Mouse (Mus musculus) mature B cell (primary cell): ENCODE data around the gene Cxcl16.
"Not testable (repeated sequence)": the region's sequence is repeated elsewhere in the genome, so short reads cannot be mapped to it uniquely, and the experiment has no call there.

Experiments used
- in situ Hi-C: fragments of 300-500 bp; cut with MboI; formaldehyde crosslinking; loops from 2 replicates; pipeline ENCODE4 v1.14.3; 2019

The Cxcl16 gene

DNA sequence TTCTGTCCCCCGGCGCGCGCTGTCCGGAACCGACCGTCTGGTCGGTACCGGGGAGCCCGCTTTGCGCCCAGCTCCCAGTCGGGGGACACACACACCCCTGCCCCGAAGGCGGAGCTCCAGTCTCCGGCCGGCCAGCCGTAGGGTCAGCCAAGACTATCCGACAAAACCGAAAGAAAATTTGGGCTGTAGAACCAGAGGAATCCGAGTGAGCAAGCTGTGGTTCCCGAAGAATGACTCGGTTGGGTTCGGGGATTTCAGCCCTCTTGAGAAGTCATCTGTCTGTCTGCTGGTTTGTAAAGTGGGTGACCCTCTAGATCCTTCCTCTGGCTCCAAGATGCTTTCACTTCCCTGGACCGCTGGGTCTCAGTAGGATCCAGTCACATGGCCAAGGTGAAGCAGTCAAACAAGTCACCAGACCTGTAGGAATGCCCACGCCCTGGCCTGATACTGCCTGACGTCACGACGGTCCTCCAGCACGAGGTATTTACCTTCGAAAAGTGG is at the start of gene Cxcl16:
Cxcl16 (minus strand) TSS at position 384 of the 501 bp plus-strand sequence.
- in situ Hi-C loops, result no loop called here

DNA sequence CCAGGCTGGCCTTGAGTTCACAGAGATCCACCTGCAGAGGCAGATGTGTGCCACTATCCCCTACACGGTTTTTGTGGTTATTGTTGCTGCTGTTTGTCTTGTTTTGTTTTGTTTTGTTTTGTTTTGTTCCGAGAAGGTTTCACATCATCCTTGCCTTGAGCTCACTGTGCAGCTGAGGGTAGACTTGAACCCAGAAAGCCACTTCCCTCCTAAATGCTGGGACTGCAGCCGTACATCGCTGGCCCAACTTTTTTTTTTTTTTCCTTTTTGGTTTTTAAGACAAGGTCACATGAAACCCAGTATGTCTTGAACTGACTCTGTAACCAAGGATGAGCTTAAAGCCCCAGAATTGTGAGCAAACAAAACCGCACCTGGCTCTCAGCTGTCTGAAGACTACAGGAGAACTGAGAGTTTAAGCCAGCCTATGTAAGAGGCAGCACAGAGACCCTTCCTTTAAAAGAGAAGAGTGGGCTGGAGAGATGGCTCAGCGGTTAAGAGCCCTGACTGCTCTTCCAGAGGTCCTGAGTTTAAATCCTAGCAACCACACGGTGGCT is 47.3 kb upstream of the Cxcl16 start:
- in situ Hi-C loops, result no loop called here

DNA sequence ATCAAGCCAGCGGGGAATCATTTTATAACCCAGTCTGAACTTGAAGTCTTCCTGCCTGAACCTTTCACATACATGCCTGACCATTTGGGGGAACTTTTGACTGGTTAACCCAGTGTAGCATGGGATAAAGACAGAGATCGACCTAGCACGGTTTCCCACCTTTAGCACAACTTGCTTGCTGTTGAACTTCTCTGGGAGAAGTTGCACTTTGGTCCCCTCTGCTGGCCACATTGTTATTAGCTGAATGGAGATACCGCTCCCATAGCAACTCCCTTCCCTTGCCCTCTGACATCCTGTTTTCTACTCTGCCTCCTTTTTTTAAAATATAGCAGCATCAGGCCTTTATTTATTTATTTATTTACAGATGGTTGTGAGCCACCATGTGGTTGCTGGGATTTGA is 46.6 kb upstream of the Cxcl16 start:
- in situ Hi-C loops, result no loop called here

DNA sequence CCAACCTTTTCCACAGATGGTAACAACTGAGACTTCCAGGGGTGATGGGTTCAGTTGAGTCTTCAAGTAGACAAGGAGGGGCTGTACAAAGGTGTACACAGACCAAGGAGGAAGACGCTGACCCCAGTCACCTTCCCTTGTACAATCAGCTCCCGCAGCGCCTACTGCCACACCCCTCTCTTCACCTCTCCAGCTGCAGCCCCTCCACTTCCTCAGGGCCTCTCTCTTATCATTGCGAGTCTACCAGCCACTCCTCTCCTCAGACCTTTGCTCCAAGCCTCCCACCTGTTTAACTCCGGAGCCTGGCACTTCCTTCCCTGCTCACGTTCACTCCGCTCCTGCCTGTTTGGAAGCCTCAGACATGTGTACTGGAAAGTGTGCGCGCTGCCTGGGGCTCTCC is 45.2 kb upstream of the Cxcl16 start, which contains the start of gene Tm4sf5:
Tm4sf5 (plus strand) TSS at position 275 of the 400 bp plus-strand sequence.
- in situ Hi-C loops, result loop anchor here (5.0 kb wide), 1 partner anchor 73 kb away; the partner anchor contains the start of gene Arrb2

DNA sequence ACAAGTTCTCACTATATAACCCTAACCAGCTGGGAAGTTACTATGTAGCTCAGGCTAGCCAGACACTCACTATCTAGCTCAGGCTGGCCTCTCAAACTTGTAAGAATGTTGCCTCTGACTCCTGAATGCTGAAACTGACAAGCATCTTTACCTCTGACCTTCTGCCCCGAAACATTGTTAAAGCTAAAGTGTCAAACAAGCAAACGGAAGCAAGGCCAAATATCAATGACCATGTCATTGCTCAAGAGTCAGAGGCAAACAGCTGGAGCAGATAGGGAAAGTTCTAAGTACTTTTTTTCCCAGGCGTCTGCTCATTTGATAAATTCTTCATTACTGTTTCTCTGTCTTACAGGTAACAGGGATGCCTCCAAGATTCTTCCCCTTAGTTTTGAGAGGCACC is 42.2 kb upstream of the Cxcl16 start:
- in situ Hi-C loops, result loop anchor here (5.0 kb wide), 1 partner anchor 70 kb away; the partner anchor contains the start of gene Arrb2

DNA sequence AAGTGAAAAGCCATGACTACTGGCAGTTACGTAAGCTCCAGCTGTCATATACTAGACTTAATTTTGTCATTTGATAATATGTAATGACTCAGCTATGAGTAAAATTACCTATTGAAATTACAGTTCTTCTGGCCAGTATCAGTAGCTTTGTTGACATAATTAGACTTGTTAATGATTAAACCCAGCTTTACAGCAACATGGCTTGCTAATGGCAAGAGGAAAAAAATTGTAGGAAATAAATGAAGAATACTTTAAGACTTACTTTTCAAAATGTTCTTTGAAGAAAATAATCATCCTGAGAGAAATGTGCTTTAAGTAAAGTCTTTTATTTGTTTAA is 40.7 kb upstream of the Cxcl16 start:
- in situ Hi-C loops, result loop anchor here (5.0 kb wide), 1 partner anchor 68 kb away; the partner anchor contains the start of gene Arrb2

DNA sequence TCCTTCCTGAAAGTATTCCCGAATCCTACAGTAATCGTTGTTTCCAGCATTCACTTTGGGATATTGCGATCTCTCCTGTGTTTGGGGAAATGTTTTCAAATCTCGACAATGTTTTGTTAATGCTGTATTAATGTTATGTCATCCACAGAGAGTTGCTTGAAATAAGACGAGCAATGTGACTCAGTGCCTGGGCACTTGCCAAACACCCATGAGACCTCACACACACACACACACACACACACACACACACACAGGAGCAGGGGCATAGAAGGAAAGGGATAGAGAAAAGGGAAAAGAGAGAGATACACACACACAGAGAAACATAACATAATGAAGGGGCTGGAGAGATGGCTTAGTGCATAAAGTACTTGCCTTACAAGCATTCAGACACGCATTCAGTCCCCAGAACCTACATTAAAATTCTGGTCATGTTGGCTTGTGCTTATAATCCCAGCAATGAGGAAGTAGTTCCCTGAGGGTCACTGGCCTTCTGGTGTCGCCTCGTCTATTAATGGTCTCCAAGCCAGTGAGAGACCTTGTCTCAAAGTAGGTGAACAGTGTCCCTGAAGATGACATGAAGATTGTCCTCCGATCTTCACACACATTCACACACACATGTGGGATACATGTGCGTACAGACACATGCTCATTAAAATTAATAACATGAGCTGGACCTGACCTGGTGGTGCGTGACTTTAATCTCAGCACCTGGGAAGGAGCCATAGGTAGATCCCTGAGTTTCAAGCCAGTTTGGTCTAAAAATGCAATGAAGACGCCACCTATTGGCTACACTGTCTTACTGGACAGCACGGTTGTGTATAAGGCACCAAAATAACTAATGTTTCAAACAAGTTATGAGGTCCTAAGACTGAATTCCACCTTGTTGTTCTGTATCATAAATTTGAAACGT is 40.0 kb upstream of the Cxcl16 start:
- in situ Hi-C loops, result loop anchor here (5.0 kb wide), 1 partner anchor 68 kb away; the partner anchor contains the start of gene Arrb2

DNA sequence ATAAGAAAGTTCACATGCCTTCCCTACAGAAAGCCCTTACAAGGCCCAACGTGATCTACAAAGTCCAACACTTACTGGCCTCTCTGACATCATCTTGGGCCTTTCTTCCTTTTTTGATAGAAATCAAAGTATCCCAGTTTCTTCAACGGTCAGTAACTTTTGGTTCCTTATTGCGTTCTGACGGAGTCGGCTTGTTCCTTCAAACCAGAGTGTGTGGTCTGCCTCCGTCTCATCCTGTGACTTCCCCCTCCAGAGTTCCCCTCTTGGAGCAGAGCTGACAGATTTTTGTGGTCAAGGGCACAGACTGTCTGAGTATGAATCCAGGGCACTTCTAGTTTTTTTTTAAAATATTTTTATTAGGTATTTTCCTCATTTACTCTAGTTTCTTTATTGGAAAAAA is 29.9 kb upstream of the Cxcl16 start:
- in situ Hi-C loops, result no loop called here

DNA sequence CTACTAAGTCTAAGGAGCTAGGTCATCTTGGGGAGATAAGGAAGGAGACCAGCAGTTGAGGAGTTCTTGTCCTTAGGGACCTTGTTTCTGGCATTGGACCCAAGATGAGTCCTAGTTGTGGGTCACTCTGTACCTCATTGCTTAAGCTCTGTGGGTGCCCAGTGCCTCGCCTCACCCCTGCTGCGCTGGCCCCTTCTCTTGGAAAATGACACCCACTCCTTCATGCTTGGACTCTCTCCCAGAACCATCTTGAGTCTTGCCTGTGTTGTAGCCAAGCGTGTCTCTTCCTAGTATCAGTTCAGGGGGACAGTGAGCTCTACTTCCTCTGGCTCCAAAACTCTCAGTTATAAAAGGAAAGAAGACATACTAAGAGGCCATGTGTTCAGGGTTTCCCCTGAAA is 29.4 kb upstream of the Cxcl16 start:
- in situ Hi-C loops, result no loop called here

DNA sequence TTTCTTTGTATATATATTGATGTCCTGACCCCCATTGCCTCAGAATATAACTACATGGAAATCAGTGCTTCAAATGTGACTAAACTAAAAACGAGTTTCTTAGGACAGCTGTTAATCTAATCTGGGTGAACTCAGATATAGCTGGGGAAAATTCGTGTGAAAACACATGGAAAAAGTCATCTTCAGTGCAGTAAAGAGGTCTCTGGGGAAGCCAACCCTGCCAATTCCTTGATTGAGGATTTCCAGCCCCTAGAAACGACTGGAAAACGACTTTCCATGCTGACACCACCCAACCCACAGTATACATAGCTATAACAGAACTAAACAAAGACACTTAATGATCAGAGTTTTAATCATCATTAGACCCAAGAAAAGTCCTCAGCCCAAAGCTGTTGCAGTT is 28.0 kb upstream of the Cxcl16 start:
- in situ Hi-C loops, result no loop called here

DNA sequence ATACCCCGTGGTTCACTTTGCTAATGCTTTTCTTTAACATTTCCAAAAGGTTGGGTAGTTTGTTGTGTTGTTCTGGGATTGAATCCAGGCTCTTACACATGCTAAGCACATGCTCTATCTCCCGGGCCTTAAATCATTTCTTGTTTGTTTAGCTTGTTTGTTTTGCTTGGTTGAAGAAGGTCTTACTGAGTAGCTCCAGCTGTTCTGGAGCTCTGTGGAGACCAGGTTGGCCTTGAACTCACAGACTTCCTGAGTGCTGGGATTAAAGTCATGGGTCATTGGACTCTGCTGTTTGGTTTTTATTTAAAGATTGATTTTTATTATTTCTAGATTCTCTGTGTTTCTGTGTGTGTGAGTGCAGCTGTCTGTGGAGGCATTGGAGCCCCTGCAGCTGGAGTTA is 25.7 kb upstream of the Cxcl16 start:
- in situ Hi-C loops, result no loop called here

DNA sequence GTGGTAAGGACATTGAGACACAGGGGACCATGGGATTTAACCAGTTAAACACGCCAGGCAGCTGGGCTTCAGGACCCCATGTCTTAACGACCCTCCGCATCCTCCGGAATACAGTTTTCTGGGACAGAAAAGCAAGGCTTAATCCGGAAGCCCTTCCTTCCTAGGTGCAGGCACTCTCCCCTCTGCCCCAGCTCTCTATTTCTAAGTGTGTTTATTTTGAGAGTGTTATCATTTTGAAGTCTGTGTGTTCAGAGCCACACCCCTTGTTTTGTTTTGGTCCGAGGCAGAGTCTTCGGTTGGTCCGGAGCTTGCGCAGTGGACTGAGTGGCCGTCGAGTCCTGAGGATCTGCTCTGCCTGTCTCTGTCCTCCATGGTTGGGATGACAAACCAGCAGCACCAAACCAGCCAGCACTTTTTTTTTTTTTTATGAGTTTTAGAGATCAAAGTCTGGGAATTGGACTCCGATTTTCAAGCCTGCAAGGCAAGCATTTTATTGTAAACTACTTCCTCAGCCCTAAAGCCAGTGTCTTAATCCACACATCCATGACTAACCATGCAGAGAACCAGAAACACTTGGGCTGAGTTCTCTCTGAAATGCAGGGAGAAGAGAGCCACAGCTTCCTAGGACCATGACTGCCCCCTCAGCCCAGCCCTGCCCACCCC is 15.2 kb upstream of the Cxcl16 start:
- in situ Hi-C loops, result no loop called here

DNA sequence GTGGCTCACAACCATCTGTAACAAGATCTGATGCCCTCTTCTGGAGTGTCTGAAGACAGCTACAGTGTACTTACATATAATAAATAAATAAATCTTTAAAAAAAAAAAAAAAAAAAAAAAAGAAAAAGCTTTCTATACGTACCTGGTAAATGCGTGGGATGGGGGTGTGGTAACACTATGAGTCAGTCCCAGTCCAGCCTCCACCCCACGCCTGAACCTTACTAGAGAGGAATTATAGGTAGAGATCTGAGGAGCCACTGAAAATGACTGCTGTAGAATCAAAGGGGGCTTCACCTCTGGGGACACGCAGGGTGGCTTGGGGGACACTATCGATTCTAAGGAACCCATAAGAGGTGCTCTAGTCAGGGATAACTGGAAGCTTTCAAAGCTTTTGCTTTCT is 13.5 kb upstream of the Cxcl16 start:
- in situ Hi-C loops, result not testable (repeated sequence)

DNA sequence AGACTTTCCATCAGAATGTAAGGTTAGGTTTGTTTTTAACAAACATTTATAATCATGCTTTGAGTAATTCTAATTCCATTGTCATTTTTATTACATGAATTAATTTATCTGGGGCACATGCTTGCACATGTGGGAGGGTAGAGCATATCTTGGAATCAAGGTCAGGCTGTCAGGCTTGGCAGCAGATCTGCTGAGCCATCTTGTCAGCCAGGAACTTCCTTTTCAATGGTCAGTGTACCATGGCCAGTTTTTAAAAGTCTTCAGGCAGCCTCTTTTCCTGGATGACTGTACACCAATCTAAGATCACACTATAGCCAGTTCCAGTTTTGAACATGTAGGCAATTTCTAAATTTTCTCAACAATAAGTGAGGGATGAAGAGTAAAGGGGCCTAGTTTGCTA is 12.9 kb upstream of the Cxcl16 start:
- in situ Hi-C loops, result no loop called here

DNA sequence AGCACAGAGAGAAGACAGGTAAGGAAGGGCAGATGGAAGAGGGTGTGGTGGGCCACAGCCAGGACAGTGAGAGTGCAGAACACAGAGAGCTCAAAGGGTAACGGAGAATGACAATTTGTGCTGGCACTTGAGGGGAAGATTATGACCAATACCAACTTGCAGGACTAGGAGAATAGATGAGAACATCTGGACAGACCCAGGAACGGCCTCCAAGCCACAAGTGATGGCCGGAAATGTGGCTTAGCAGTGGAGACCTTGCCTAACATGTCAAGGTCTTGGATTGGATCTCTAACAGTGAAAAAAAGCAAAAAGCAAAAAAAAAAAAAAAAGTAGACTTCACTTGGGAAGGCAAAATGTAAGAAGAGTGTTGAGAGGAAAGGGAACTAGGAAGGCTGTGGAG is 10.0 kb upstream of the Cxcl16 start:
- in situ Hi-C loops, result no loop called here

DNA sequence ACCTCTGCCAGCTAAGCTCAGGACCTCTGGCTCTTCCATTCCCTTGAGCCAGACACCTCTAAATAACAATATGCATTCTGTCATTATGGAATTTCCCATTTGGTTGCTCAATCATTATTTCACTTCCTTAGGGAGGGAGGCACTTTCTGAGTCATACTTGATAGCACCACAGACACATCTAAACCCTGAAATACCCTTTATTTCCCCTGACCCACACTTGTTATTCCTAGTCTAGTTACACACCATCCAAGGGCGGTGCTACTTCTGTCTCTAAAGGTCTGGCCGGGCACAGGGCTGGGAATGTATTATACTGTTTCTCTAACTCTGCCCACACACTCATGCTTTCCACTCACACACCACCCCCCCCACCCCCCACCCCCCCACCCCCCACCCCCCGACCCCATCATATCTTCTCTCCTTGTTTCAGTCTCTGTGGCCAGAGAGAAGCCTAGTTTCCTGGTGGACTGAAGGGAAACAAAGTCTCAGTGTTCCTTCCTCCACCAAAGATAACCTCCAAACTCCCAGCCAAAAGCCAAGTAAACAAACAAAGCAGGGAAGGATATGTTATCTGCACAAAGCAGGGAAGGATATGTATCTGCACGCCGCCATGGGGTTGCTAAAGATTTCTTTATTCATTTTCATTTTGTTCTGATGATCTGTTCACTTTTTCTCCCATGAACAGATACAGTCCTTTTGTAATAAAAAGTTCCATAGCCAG is 8.3 kb upstream of the Cxcl16 start:
- in situ Hi-C loops, result no loop called here

DNA sequence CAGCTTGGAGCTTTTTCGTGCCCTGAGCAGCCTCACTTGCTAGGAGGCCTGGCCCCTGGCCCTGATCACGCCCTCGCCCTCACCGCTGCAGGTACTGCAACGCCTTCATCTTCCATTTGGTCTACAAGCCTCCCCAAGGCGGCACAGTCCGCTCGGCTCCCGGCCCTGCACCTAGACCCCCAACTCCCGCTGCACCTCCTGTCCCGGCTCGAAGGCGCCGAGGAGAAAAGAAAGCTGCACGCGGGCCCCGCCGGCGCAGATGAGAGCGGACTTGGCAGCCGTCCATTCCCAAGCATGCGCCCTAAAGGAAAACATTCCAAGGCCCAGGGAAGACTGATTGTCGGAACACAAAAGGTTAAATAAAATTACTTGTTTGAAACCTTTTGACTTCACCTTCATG is 6.0 kb upstream of the Cxcl16 start:
- in situ Hi-C loops, result no loop called here

DNA sequence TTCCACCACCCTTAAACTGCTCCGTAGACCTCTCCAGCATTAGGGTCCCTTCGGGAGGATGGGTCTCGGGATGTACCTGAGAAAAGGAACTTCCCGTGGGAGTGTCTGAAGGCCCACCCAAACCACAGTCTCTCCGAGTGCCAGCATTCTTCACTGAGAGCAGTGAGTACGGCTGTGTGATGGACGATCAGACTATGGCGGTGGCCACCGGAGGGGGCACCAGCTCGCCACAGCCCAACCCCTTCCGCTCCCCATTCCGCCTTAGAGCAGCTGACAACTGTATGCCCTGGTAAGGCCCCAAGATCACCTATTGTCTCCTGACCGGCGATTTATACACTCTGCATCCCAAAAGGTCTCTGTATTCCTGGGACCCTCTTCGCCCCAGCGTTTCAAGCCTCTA is 5.4 kb upstream of the Cxcl16 start:
- in situ Hi-C loops, result no loop called here

DNA sequence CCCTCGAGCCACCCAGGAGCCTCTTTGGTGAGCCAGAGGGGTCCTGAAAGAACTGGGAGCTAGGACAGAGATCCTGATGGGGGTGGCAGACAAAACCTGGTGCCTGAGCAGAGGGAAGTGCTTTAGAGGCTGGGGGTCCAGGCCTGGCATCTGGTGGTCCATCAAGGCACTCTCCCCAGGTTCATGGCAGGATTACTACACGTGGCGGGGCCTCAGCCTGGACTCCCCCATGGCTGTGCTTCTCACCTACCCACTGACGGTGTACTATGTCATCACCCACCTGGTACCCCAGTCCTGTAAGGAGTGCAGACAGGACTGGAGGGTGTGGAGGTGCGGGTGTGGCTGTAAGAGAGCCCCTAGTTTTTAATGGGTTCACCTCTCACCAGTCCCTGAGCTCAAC is 4.2 kb upstream of the Cxcl16 start:
- in situ Hi-C loops, result no loop called here

DNA sequence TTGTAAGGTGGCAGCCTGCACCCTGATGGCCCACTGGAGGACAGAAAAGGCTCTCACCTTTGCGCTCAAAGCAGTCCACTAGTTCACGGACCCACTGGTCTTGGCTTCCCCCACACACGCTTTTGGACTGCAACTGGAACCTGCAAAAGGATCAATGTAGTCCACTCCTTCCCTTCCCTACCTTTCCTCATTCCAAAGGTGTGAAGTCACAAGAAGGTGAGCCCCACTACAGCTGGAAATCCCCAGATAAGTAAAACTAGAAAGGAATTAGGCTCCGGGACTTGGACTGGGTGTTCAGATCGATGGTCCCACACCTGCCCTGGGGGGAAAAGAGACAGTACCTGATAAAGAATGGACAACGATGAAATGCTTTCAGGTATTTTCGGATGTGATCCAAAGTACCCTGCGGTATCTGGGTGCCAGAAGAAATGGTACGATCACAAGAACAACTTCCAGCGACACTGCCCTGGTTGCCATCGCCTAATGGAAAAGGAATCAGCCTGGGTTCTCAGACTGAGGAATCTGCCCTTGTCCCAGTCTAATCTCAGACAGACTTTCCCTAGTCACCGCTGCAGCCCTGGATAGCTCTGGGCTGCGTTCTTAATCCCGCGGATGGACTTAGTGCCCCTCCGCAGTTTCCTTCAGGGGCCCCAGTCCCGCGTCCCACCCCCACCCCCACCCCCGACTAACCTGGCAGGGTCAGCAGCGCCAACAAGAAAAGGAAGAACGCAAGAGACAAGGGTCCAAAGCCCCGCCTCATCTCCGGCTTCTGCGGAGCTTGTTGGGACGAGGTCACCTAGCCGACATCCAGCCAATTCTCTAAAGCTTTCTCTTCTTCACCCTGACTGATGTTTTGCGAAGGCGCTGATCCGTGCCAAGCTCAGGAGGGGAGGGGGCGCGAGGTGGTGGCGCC is 840 bp downstream of the Cxcl16 start, which contains the start of gene Zmynd15:
Zmynd15 (plus strand) TSS at position 746 of the 913 bp plus-strand sequence.
- in situ Hi-C loops, result no loop called here
